Mouse (Mus musculus) kidney, adult 2 months (tissue): Measurements from ENCODE around the gene Chd3.

Experiments
- CTCF ChIP-seq: fragments of 200-500 bp; conservative IDR thresholded peaks from 2 replicates; pipeline ENCODE4 v1.5.1; 2011; ENCODE audit warnings: low read depth, mild to moderate bottlenecking, control low read depth, low read length, moderate library complexity, mixed read lengths; ENCODE audit not compliant: insufficient read depth, insufficient read length
- POLR2A ChIP-seq: fragments of 200-500 bp; IDR thresholded peaks from one replicate; pipeline ENCODE4 v1.6.1; 2011; ENCODE audit warnings: low read depth, low read length, control low read depth

DNA sequence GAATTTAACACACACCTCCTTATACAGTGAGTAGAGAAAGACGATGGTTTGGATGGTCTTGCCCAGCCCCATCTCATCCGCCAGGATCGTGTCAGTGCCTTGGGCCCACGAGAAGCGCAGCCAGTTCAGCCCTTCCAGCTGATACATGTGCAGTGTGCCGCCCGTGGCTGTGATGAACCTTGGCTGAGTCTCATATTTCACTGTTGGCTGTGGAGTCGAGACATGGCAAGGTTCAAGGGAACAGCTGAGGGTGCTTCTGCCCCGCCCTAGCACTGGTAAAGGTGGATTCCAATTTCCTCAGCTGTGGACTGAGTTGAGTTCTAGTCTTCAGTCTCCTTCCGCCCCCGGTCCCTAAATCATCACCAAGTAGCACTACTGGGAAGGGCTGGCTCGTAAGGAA is 11.5 kb downstream of the Chd3 start:
- TF ChIP-seq CTCF (no peak), POLR2A (no peak)
